In genomic region chr6:34609892-34610829, GRCm38 (mm10) we compare ENCODE assay signal across 8 mouse cellular contexts. TPM values are rescaled to one million over a fixed set of nuclear protein-coding genes. Genes with fewer than 3 reads are reported as not detected.
DNase-seq lines count a peak whose midpoint lies in the region; ATAC-seq and TF ChIP-seq lines count a peak whose summit lies in the region.

No protein-coding gene starts in this region.

- WGBS in limb, embryonic 10.5 days, result 51% methylated on average over 24 of the region's 24 CpGs
- WGBS in neural tube, embryonic 12.5 days, result 50% methylated on average over 24 of the region's 24 CpGs

- H3K4me3 ChIP-seq in left cerebral cortex, adult 2 months, result 0 out of 2 replicates have a peak overlapping the region, but pooled peaks have one; percentile 16
- no peak overlapping the region for H3K4me3 ChIP-seq in limb, embryonic 10.5 days
- H3K4me3 ChIP-seq in neural tube, embryonic 12.5 days, result no peak overlapping the region

- no peaks in the 10 kb centered on the region for H3K27me3 ChIP-seq in limb, embryonic 10.5 days (ENCODE audit: low read depth, poor library complexity, severe bottlenecking)
- H3K27me3 ChIP-seq in neural tube, embryonic 12.5 days (replicated peaks), result no peaks in the 10 kb centered on the region

- no peak overlapping the region for H3K9ac ChIP-seq in neural tube, embryonic 12.5 days

- H3K36me3 ChIP-seq in limb, embryonic 10.5 days, result no peaks in the 10 kb centered on the region
- no peaks in the 10 kb centered on the region for H3K36me3 ChIP-seq in neural tube, embryonic 12.5 days

- no peak overlapping the region for H3K27ac ChIP-seq in left cerebral cortex, adult 2 months
- peak overlapping the region; percentile 76 for H3K27ac ChIP-seq in limb, embryonic 10.5 days
- no peak overlapping the region for H3K27ac ChIP-seq in neural tube, embryonic 12.5 days

- no peak for DNase-seq in left cerebral cortex, adult 2 months (ENCODE audit: extremely low spot score in 1 of 2, low spot score in 2 of 2)
- no peak for DNase-seq in left cerebral cortex, postnatal 14 days (ENCODE audit: low spot score in 2 of 2)
- DNase-seq in embryo, embryonic 9.5 days (ENCODE audit: extremely low spot score), result peak; percentile 56
- peak; percentile 67 to 73 for DNase-seq in heart, postnatal 14 days
- DNase-seq in limb, embryonic 10.5 days (ENCODE audit: low spot score), result peak; percentile 58
- no peak for DNase-seq in ovary, postnatal 10 days (ENCODE audit: low spot score)
- no peak for DNase-seq in urinary bladder, adult 18-20 months (ENCODE audit: low spot score in 2 of 2)

- peak overlapping the region; percentile 20 for H3K4me2 ChIP-seq in neural tube, embryonic 12.5 days (replicated peaks)

- intact Hi-C loops in left cerebral cortex, adult 2 months (cut with DNase I), result no loop called here
- intact Hi-C loops in left cerebral cortex, postnatal 14 days (cut with DNase I), result no loop called here
- intact Hi-C loops in heart, postnatal 14 days (cut with DNase I), result no loop called here

- peaks cover 49% of the 10 kb centered on the region for H3K4me1 ChIP-seq in limb, embryonic 10.5 days
- H3K4me1 ChIP-seq in neural tube, embryonic 12.5 days, result peaks cover 11% of the 10 kb centered on the region

- H3K9me3 ChIP-seq in limb, embryonic 10.5 days (replicated peaks), result no peaks in the 10 kb centered on the region
- no peaks in the 10 kb centered on the region for H3K9me3 ChIP-seq in neural tube, embryonic 12.5 days

- ATAC-seq in neural tube, embryonic 12.5 days (ENCODE audit: low FRiP score, low read depth), result 0 out of 2 replicates have a peak, but pooled peaks have one; percentile 29

- no peak for TF ChIP-seq CTCF in left cerebral cortex, adult 2 months (IDR thresholded peaks at IDR 0.05)

RNA-seq across cellular contexts. Expression of gene Cald1, which starts 11.9 kb away (rescaled TPM):
- 10 to 100 TPM; 20.9 to 22.4 TPM for total RNA-seq in left cerebral cortex, adult 2 months (2021)
- total RNA-seq in left cerebral cortex, postnatal 14 days (2021), result 10 to 100 TPM; 20.8 to 23.8 TPM
- 10 to 100 TPM; 56.0 to 59.6 TPM for total RNA-seq in heart, postnatal 14 days (2021)
- polyA plus RNA-seq in limb, embryonic 10.5 days (2016; fragmentation: Nextera tagmentation; extraction: Ambion mirVana), result 89.4 and 131 TPM in 2 replicates
- polyA plus RNA-seq in neural tube, embryonic 12.5 days (2016; fragmentation: Nextera tagmentation; extraction: Ambion mirVana), result 90.0 and 112 TPM in 2 replicates

Comparison
In these comparisons a context has a peak if more than half of its experiments do, and no peak if none do; other contexts are left out.
1. DNase-seq: peak in embryo, embryonic 9.5 days (single experiment), heart, postnatal 14 days (2 of 2) and limb, embryonic 10.5 days (single experiment); none in left cerebral cortex, adult 2 months (0 of 2), left cerebral cortex, postnatal 14 days (0 of 2), ovary, postnatal 10 days (single experiment) and urinary bladder, adult 18-20 months (0 of 2).